Mouse (Mus musculus) thymus, adult 2 months (tissue): Measurements from ENCODE around the gene Ctf2. TPM values are rescaled to one million over a fixed set of nuclear protein-coding genes. Genes with fewer than 3 reads are reported as not detected.

Experiments
- DNase-seq: peaks from one replicate; pipeline ENCODE4 v3.0.0; 2021
- H3K27ac ChIP-seq: fragments of 200-500 bp; 2 replicates; pipeline ENCODE4 v1.5.1; 2012; ENCODE audit warnings: low read length, control low read depth; ENCODE audit not compliant: control insufficient read depth, insufficient read depth
- H3K27me3 ChIP-seq: fragments of 200-500 bp; 2 replicates; pipeline ENCODE4 v1.6.1; 2012; ENCODE audit warnings: mild to moderate bottlenecking, low read length, moderate library complexity, mixed read lengths; ENCODE audit not compliant: control insufficient read depth, insufficient read depth
- H3K36me3 ChIP-seq: fragments of 200-500 bp; 2 replicates; pipeline ENCODE4 v1.6.1; 2012; ENCODE audit warnings: mild to moderate bottlenecking, low read length, moderate library complexity; ENCODE audit not compliant: control insufficient read depth, insufficient read depth
- H3K4me1 ChIP-seq: fragments of 200-500 bp; replicated peaks from 2 replicates; pipeline ENCODE4 v1.6.1; 2012; ENCODE audit warnings: low read length; ENCODE audit not compliant: control insufficient read depth, insufficient read depth
- H3K4me3 ChIP-seq: fragments of 200-500 bp; 2 replicates; pipeline ENCODE4 v1.5.1; 2012; ENCODE audit warnings: mild to moderate bottlenecking, low read length, control low read depth, moderate library complexity; ENCODE audit not compliant: control insufficient read depth, insufficient read depth
- CTCF ChIP-seq: fragments of 200-500 bp; IDR thresholded peaks from 2 replicates; pipeline ENCODE4 v1.5.1; 2012; ENCODE audit warnings: mild to moderate bottlenecking, control low read depth, low read length, moderate library complexity, borderline replicate concordance; ENCODE audit not compliant: control insufficient read depth, poor library complexity, insufficient read depth; ENCODE audit errors: extremely low read depth
- POLR2A ChIP-seq: fragments of 200-500 bp; IDR thresholded peaks from 2 replicates; pipeline ENCODE4 v1.6.1; 2012; ENCODE audit warnings: mild to moderate bottlenecking, low read length, control low read depth, moderate library complexity; ENCODE audit not compliant: control insufficient read depth, poor library complexity, insufficient read depth; ENCODE audit errors: extremely low read depth
- WGBS: fragments of 180-500 bp; shearing (Covaris S2); methylation state at CpG from one replicate; pipeline ENCODE4 v1.1.7; 2018; 5-methylcytosine and 5-hydroxymethylcytosine counted together
- polyA plus RNA-seq: library from polyadenylated mRNA; depleted of rRNA; stranded (reverse); fragments of >200 nt; gene quantifications from 2 replicates; pipeline ENCODE4 v1.2.3, GENCODE M21; 2012

Gene Ctf2
- polyA plus RNA-seq, 1 experiment: not detected

GRCm38 (mm10) chr7:127691221-127691989 lies 40.6 kb downstream of the Ctf2 start:
- no peak for DNase-seq
- no peak overlapping the region for H3K4me3 ChIP-seq

GRCm38 (mm10) chr7:127689626-127690280 lies 42.2 kb downstream of the Ctf2 start:
- H3K4me3 ChIP-seq: no peak overlapping the region
- H3K36me3 ChIP-seq: no peaks in the 10 kb centered on the region
- 94% methylated on average over 9 of the region's 9 CpGs for WGBS
- DNase-seq: no peak
- no peaks in the 10 kb centered on the region for H3K27me3 ChIP-seq
- H3K4me1 ChIP-seq: no peaks in the 10 kb centered on the region
- no peak for TF ChIP-seq POLR2A
- TF ChIP-seq CTCF: no peak
- no peak overlapping the region for H3K27ac ChIP-seq

More at GRCm38 (mm10) chr7:127691221-127691989, 40.6 kb downstream of the Ctf2 start:
- Histone ChIP-seq H3K4me1 (no peaks in the 10 kb centered on the region), H3K27ac (no peak overlapping the region), H3K27me3 (no peaks in the 10 kb centered on the region), H3K36me3 (no peaks in the 10 kb centered on the region)
- TF ChIP-seq CTCF (no peak), POLR2A (no peak)
- WGBS: 89% methylated on average over 15 of the region's 15 CpGs

- WGBS: 96% methylated on average over 7 of the region's 7 CpGs
These were observed 43.0 kb downstream of the Ctf2 start for GRCm38 (mm10) chr7:127688935-127689334.

GRCm38 (mm10) chr7:127686740-127687449 lies 45.1 kb downstream of the Ctf2 start:
- no peaks in the 10 kb centered on the region for H3K36me3 ChIP-seq
- no peak overlapping the region for H3K27ac ChIP-seq
- no peaks in the 10 kb centered on the region for H3K27me3 ChIP-seq
- TF ChIP-seq POLR2A (no peak), CTCF (no peak)
- WGBS: 94% methylated on average over 11 of the region's 11 CpGs
- no peak overlapping the region for H3K4me3 ChIP-seq
- DNase-seq: no peak
- H3K4me1 ChIP-seq: no peaks in the 10 kb centered on the region

More at GRCm38 (mm10) chr7:127688935-127689334, 43.0 kb downstream of the Ctf2 start:
- no peaks in the 10 kb centered on the region for H3K4me1 ChIP-seq
- no peak overlapping the region for H3K27ac ChIP-seq
- H3K27me3 ChIP-seq: no peaks in the 10 kb centered on the region
- no peaks in the 10 kb centered on the region for H3K36me3 ChIP-seq
- DNase-seq: no peak
- TF ChIP-seq CTCF (no peak), POLR2A (no peak)
- H3K4me3 ChIP-seq: no peak overlapping the region

GRCm38 (mm10) chr7:127685304-127686018 lies 46.5 kb downstream of the Ctf2 start:
- TF ChIP-seq POLR2A: no peak
- no peak for TF ChIP-seq CTCF
- Histone ChIP-seq H3K27me3 (no peaks in the 10 kb centered on the region), H3K4me3 (no peak overlapping the region), H3K36me3 (no peaks in the 10 kb centered on the region), H3K27ac (no peak overlapping the region), H3K4me1 (no peaks in the 10 kb centered on the region)
- WGBS: 94% methylated on average over 14 of the region's 14 CpGs
- no peak for DNase-seq
